Mouse (Mus musculus) olfactory bulb, adult 2 months (tissue): ENCODE results near the gene Tk1.

Source experiments
- CTCF ChIP-seq: fragments of 200-500 bp; IDR thresholded peaks from 2 replicates; pipeline ENCODE4 v1.5.1; 2012; ENCODE audit warnings: low read depth, mild to moderate bottlenecking, low read length, moderate library complexity; ENCODE audit not compliant: insufficient read depth
- POLR2A ChIP-seq: fragments of 200-500 bp; IDR thresholded peaks from 2 replicates; pipeline ENCODE4 v1.6.1; 2012; ENCODE audit warnings: mild to moderate bottlenecking, low read depth, low read length, moderate library complexity; ENCODE audit not compliant: insufficient read depth

DNA sequence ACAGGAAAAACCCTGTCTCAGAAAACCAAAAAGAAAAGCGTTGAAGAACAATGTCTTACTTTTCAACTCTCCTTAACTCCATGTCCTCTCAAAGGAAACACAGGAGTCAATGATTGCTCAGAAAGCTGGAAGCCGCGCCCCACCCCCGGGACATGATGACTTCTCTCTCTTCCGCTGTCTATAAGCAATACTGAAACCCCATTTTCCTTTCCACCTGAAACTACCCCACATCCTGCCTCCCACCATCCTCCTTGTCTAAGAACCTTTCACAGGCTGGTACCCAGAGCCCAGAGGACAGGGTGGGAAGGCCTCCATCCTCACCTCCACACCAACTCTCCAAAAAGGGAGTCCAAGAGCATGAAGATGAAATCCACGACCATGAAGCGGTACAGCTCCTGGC is 53.5 kb downstream of the Tk1 start:
- TF ChIP-seq POLR2A (no peak), CTCF (no peak)
